Mouse (Mus musculus) neural tube, embryonic 12.5 days (tissue): ENCODE measurements at regions not wholly inside any gene's neighbourhood (a gene's known extent, or its start where the extent isn't known, plus 50 kb on each side); places are given as distances from the start of the nearest gene placed in this dataset.

Experiments used
- ATAC-seq: fragments of 200-750 bp; cut with Nextera tagmentation; 2 replicates; pipeline ENCODE4 v1.8.0; 2017; ENCODE audit warnings: low read depth, mild to moderate bottlenecking, moderate TSS enrichment, moderate library complexity; ENCODE audit not compliant: low FRiP score
- H3K27ac ChIP-seq: fragments of 300-500 bp; sonication (generic); 2 replicates; pipeline ENCODE4 v1.5.1; 2016
- H3K27me3 ChIP-seq: fragments of 300-500 bp; sonication (generic); replicated peaks from 2 replicates; pipeline ENCODE4 v1.6.1; 2016; ENCODE audit warnings: mild to moderate bottlenecking
- H3K36me3 ChIP-seq: fragments of 300-500 bp; sonication (generic); 2 replicates; pipeline ENCODE4 v1.6.1; 2016; ENCODE audit warnings: mild to moderate bottlenecking
- H3K4me1 ChIP-seq: fragments of 300-500 bp; sonication (generic); 2 replicates; pipeline ENCODE4 v1.6.1; 2016
- H3K4me2 ChIP-seq: fragments of 300-500 bp; sonication (generic); replicated peaks from 2 replicates; pipeline ENCODE4 v1.6.1; 2016; ENCODE audit warnings: mild to moderate bottlenecking
- H3K4me3 ChIP-seq: fragments of 300-500 bp; sonication (generic); 2 replicates; pipeline ENCODE4 v1.5.1; 2016
- H3K9ac ChIP-seq: fragments of 300-500 bp; sonication (generic); 2 replicates; pipeline ENCODE4 v1.6.1; 2016; ENCODE audit warnings: mild to moderate bottlenecking
- H3K9me3 ChIP-seq: fragments of 300-500 bp; sonication (generic); 2 replicates; pipeline ENCODE4 v1.6.1; 2016; ENCODE audit warnings: mild to moderate bottlenecking
- WGBS: fragments of 180-500 bp; shearing (Covaris S2); methylation state at CpG from one replicate; pipeline ENCODE4 v1.1.7; 2016; 5-methylcytosine and 5-hydroxymethylcytosine counted together

GRCm38 (mm10) chr9:46751981-46752380 is 246.6 kb upstream of the Gm4791 start:
- Histone ChIP-seq H3K4me2 (no peak overlapping the region), H3K36me3 (no peaks in the 10 kb centered on the region), H3K27ac (no peak overlapping the region), H3K4me3 (no peak overlapping the region), H3K4me1 (peaks cover 5% of the 10 kb centered on the region; the same call in 1 of the 2 replicates), H3K9ac (no peak overlapping the region), H3K9me3 (no peaks in the 10 kb centered on the region), H3K27me3 (no peaks in the 10 kb centered on the region)
- 55% methylated on average over 5 of the region's 5 CpGs for WGBS
- ATAC-seq, result no peak

- peaks cover 5% of the 10 kb centered on the region; the same call in 1 of the 2 replicates for H3K4me1 ChIP-seq
- H3K27ac ChIP-seq, result no peak overlapping the region
- 78% methylated on average over 6 of the region's 6 CpGs for WGBS
- no peak overlapping the region for H3K4me2 ChIP-seq
- no peak for ATAC-seq
- no peaks in the 10 kb centered on the region for H3K36me3 ChIP-seq
- no peaks in the 10 kb centered on the region for H3K9me3 ChIP-seq
- no peak overlapping the region for H3K4me3 ChIP-seq
- no peak overlapping the region for H3K9ac ChIP-seq
- no peaks in the 10 kb centered on the region for H3K27me3 ChIP-seq
These were observed 249.1 kb upstream of the Gm4791 start for GRCm38 (mm10) chr9:46749441-46749840.

- WGBS, result 80% methylated on average over 3 of the region's 3 CpGs
- no peak for ATAC-seq
- no peak overlapping the region for H3K4me3 ChIP-seq
- H3K36me3 ChIP-seq, result no peaks in the 10 kb centered on the region
- no peak overlapping the region for H3K9ac ChIP-seq
- H3K9me3 ChIP-seq, result no peaks in the 10 kb centered on the region
- no peak overlapping the region for H3K4me2 ChIP-seq
- no peak overlapping the region for H3K27ac ChIP-seq
- H3K4me1 ChIP-seq, result no peaks in the 10 kb centered on the region
- no peaks in the 10 kb centered on the region for H3K27me3 ChIP-seq
These were observed 252.3 kb upstream of the Gm4791 start for GRCm38 (mm10) chr9:46746266-46746665.

- ATAC-seq, result no peak
- no peaks in the 10 kb centered on the region for H3K36me3 ChIP-seq
- H3K4me3 ChIP-seq, result no peak overlapping the region
- H3K27ac ChIP-seq, result no peak overlapping the region
- no peaks in the 10 kb centered on the region for H3K27me3 ChIP-seq
- H3K4me2 ChIP-seq, result no peak overlapping the region
- H3K9ac ChIP-seq, result no peak overlapping the region
- 79% methylated on average over 4 of the region's 4 CpGs for WGBS
- no peaks in the 10 kb centered on the region for H3K9me3 ChIP-seq
- peaks cover 3% of the 10 kb centered on the region; the same call in 1 of the 2 replicates for H3K4me1 ChIP-seq
These were observed 258.0 kb upstream of the Gm4791 start for GRCm38 (mm10) chr9:46740496-46740895.

- Histone ChIP-seq H3K4me3 (no peak overlapping the region), H3K36me3 (no peaks in the 10 kb centered on the region), H3K9me3 (no peaks in the 10 kb centered on the region), H3K4me1 (peaks cover 3% of the 10 kb centered on the region; the same call in 1 of the 2 replicates), H3K27ac (no peak overlapping the region), H3K9ac (no peak overlapping the region), H3K27me3 (no peaks in the 10 kb centered on the region), H3K4me2 (no peak overlapping the region)
- WGBS, result 79% methylated on average over 3 of the region's 3 CpGs
- ATAC-seq, result no peak
These were observed 259.2 kb upstream of the Gm4791 start for GRCm38 (mm10) chr9:46739341-46739740.

- 53% methylated on average over 3 of the region's 3 CpGs for WGBS
- Histone ChIP-seq H3K36me3 (no peaks in the 10 kb centered on the region), H3K4me3 (no peak overlapping the region), H3K27me3 (no peaks in the 10 kb centered on the region), H3K4me1 (peaks cover 3% of the 10 kb centered on the region; the same call in 1 of the 2 replicates), H3K27ac (no peak overlapping the region), H3K9me3 (no peaks in the 10 kb centered on the region), H3K4me2 (no peak overlapping the region), H3K9ac (no peak overlapping the region)
- no peak for ATAC-seq
These were observed 259.9 kb upstream of the Gm4791 start for GRCm38 (mm10) chr9:46738634-46739033.

GRCm38 (mm10) chr9:46738056-46738455 is 260.5 kb upstream of the Gm4791 start:
- no peak overlapping the region for H3K4me2 ChIP-seq
- H3K9ac ChIP-seq, result no peak overlapping the region
- no peaks in the 10 kb centered on the region for H3K9me3 ChIP-seq
- no peak overlapping the region for H3K27ac ChIP-seq
- H3K4me1 ChIP-seq, result peaks cover 3% of the 10 kb centered on the region; the same call in 1 of the 2 replicates
- WGBS, result 63% methylated on average over 4 of the region's 4 CpGs
- ATAC-seq, result no peak
- no peaks in the 10 kb centered on the region for H3K36me3 ChIP-seq
- H3K27me3 ChIP-seq, result no peaks in the 10 kb centered on the region
- H3K4me3 ChIP-seq, result no peak overlapping the region

GRCm38 (mm10) chr9:46737446-46737845 is 261.1 kb upstream of the Gm4791 start:
- no peak for ATAC-seq
- Histone ChIP-seq H3K9ac (no peak overlapping the region), H3K27ac (no peak overlapping the region), H3K4me1 (peaks cover 3% of the 10 kb centered on the region; the same call in 1 of the 2 replicates), H3K4me2 (no peak overlapping the region), H3K36me3 (no peaks in the 10 kb centered on the region), H3K4me3 (no peak overlapping the region), H3K27me3 (no peaks in the 10 kb centered on the region), H3K9me3 (no peaks in the 10 kb centered on the region)
- 45% methylated on average over 3 of the region's 3 CpGs for WGBS

- Histone ChIP-seq H3K4me3 (no peak overlapping the region), H3K27ac (no peak overlapping the region), H3K36me3 (no peaks in the 10 kb centered on the region), H3K9ac (no peak overlapping the region), H3K9me3 (no peaks in the 10 kb centered on the region), H3K4me1 (peaks cover 3% of the 10 kb centered on the region; the same call in 1 of the 2 replicates), H3K27me3 (no peaks in the 10 kb centered on the region), H3K4me2 (no peak overlapping the region)
- no peak for ATAC-seq
These were observed 262.3 kb upstream of the Gm4791 start for GRCm38 (mm10) chr9:46736232-46736631.

GRCm38 (mm10) chr9:46735664-46736067 is 262.9 kb upstream of the Gm4791 start:
- no peak overlapping the region for H3K27ac ChIP-seq
- WGBS, result 7% methylated on average over 4 of the region's 4 CpGs
- no peaks in the 10 kb centered on the region for H3K27me3 ChIP-seq
- peaks cover 3% of the 10 kb centered on the region; the same call in 1 of the 2 replicates for H3K4me1 ChIP-seq
- no peak for ATAC-seq
- H3K4me2 ChIP-seq, result no peak overlapping the region
- no peak overlapping the region for H3K4me3 ChIP-seq
- H3K9ac ChIP-seq, result no peak overlapping the region
- no peaks in the 10 kb centered on the region for H3K36me3 ChIP-seq
- H3K9me3 ChIP-seq, result no peaks in the 10 kb centered on the region

GRCm38 (mm10) chr9:46728465-46728864 is 270.1 kb upstream of the Gm4791 start:
- no peak overlapping the region for H3K9ac ChIP-seq
- H3K4me2 ChIP-seq, result no peak overlapping the region
- no peak for ATAC-seq
- no peak overlapping the region for H3K4me3 ChIP-seq
- no peaks in the 10 kb centered on the region for H3K9me3 ChIP-seq
- H3K4me1 ChIP-seq, result peaks cover 2% of the 10 kb centered on the region; the same call in 1 of the 2 replicates
- WGBS, result 22% methylated on average over 5 of the region's 5 CpGs
- H3K36me3 ChIP-seq, result no peaks in the 10 kb centered on the region
- H3K27ac ChIP-seq, result no peak overlapping the region
- no peaks in the 10 kb centered on the region for H3K27me3 ChIP-seq

GRCm38 (mm10) chr9:46724231-46724630 is 274.3 kb upstream of the Gm4791 start:
- no peak overlapping the region for H3K27ac ChIP-seq
- peaks cover 2% of the 10 kb centered on the region; the same call in 1 of the 2 replicates for H3K4me1 ChIP-seq
- no peak for ATAC-seq
- 84% methylated on average over 5 of the region's 5 CpGs for WGBS
- H3K4me2 ChIP-seq, result no peak overlapping the region
- H3K4me3 ChIP-seq, result no peak overlapping the region
- H3K9ac ChIP-seq, result no peak overlapping the region
- H3K36me3 ChIP-seq, result no peaks in the 10 kb centered on the region
- H3K27me3 ChIP-seq, result no peaks in the 10 kb centered on the region
- no peaks in the 10 kb centered on the region for H3K9me3 ChIP-seq

- Histone ChIP-seq H3K27me3 (no peaks in the 10 kb centered on the region), H3K4me3 (no peak overlapping the region), H3K4me2 (no peak overlapping the region), H3K9ac (no peak overlapping the region), H3K27ac (no peak overlapping the region), H3K36me3 (no peaks in the 10 kb centered on the region), H3K9me3 (no peaks in the 10 kb centered on the region), H3K4me1 (no peaks in the 10 kb centered on the region)
- no peak for ATAC-seq
- WGBS, result 90% methylated on average over 10 of the region's 10 CpGs
These were observed 285.1 kb upstream of the Gm4791 start for GRCm38 (mm10) chr9:46713415-46713814.
